Mouse (Mus musculus) C2C12 (cell line): ENCODE measurements at regions not wholly inside any gene's neighbourhood (a gene's known extent, or its start where the extent isn't known, plus 50 kb on each side); places are given as distances from the start of the nearest gene placed in this dataset.

Source experiments
- CEBPB ChIP-seq: IDR thresholded peaks from one replicate; pipeline ENCODE4 v1.6.1; 2011; ENCODE audit warnings: low read depth, mild to moderate bottlenecking, control low read depth, moderate library complexity
- CTCF ChIP-seq: IDR thresholded peaks from one replicate; pipeline ENCODE4 v1.5.1; 2011; ENCODE audit not compliant: control insufficient read depth, insufficient read depth, insufficient read length
- FOSL1 ChIP-seq: IDR thresholded peaks from one replicate; pipeline ENCODE4 v1.8.0; 2011; ENCODE audit warnings: mild to moderate bottlenecking, low read length; ENCODE audit not compliant: poor library complexity, insufficient read depth, severe bottlenecking
- MAX ChIP-seq: IDR thresholded peaks from one replicate; pipeline ENCODE4 v1.6.1; 2011; ENCODE audit warnings: mild to moderate bottlenecking, control low read depth
- MYOD1 ChIP-seq: IDR thresholded peaks from one replicate; pipeline ENCODE4 v1.6.1; 2011; ENCODE audit warnings: low read depth; ENCODE audit not compliant: control insufficient read depth, insufficient read length
- MYOG ChIP-seq: IDR thresholded peaks from one replicate; pipeline ENCODE4 v1.6.1; 2011; ENCODE audit not compliant: control insufficient read depth, insufficient read length; ENCODE audit errors: extremely low read depth
- USF1 ChIP-seq: IDR thresholded peaks from one replicate; pipeline ENCODE4 v1.6.1; 2011; ENCODE audit warnings: low read depth, mild to moderate bottlenecking, control low read depth, moderate library complexity

- TF ChIP-seq CTCF = no peak
- no peak for TF ChIP-seq USF1
- TF ChIP-seq MAX = no peak
- no peak for TF ChIP-seq FOSL1
- TF ChIP-seq MYOD1 = no peak
- TF ChIP-seq MYOG = no peak
- no peak for TF ChIP-seq CEBPB
Observed at GRCm38 (mm10) chr17:75714578-75714977, 162.8 kb upstream of the Fam98a start.
